20 mouse cellular contexts compared by ENCODE assay signal in genomic region chr17:12335115-12335514, GRCm38 (mm10). TPM values are rescaled to one million over a fixed set of nuclear protein-coding genes. Genes with fewer than 3 reads are reported as not detected.
"Had no signal": no experiment of that assay in that cellular context is flagged by ENCODE, and none has a peak within 500 bp of the region (broad histone marks: within the 10 kb centered on the region; RNA-seq: fewer than 3 reads in every experiment).

No protein-coding gene starts in this region.

- H3K4me1 ChIP-seq: liver, embryonic 13.5 days; midbrain, embryonic 12.5 days had no signal

- H3K4me2 ChIP-seq: liver, embryonic 13.5 days; lung, embryonic 14.5 days; midbrain, embryonic 12.5 days had no signal

- H3K27ac ChIP-seq: hindbrain, postnatal 0 days; layer of hippocampus, adult 2 months; left cerebral cortex, adult 2 months; liver, embryonic 13.5 days; macrophage; midbrain, embryonic 12.5 days; stomach, postnatal 0 days had no signal

- DNase-seq: kidney, adult 18-20 months; kidney, postnatal 25 days; layer of hippocampus, postnatal 36 days; liver, embryonic 13.5 days; lung, embryonic 14.5 days; thymus, adult 18-20 months; thymus, postnatal 25 days had no signal

- H3K9me3 ChIP-seq: liver, embryonic 13.5 days had no signal

- H3K9ac ChIP-seq: liver, embryonic 13.5 days; lung, embryonic 14.5 days; midbrain, embryonic 12.5 days had no signal

- ATAC-seq: hindbrain, postnatal 0 days; inflammation-experienced regulatory T-cells, adult 6 months; lung, postnatal 0 days; midbrain, embryonic 16.5 days had no signal

- H3K36me3 ChIP-seq: liver, embryonic 13.5 days; midbrain, embryonic 12.5 days had no signal

- H3K4me3 ChIP-seq: layer of hippocampus, adult 2 months; left cerebral cortex, adult 2 months; liver, embryonic 13.5 days; midbrain, embryonic 12.5 days had no signal

- H3K27me3 ChIP-seq: liver, embryonic 13.5 days; midbrain, embryonic 12.5 days had no signal

RNA-seq across cellular contexts. Expression of gene Plg, which starts 43.3 kb away (rescaled TPM):
- total RNA-seq: layer of hippocampus, adult 2 months; layer of hippocampus, postnatal 10 days; layer of hippocampus, postnatal 36 days; left cerebral cortex, postnatal 10 days had no signal
- polyA plus RNA-seq: hindbrain, postnatal 0 days; inflammation-experienced regulatory T-cells, adult 6 months; kidney, embryonic 14.5 days; macrophage; midbrain, embryonic 12.5 days; midbrain, embryonic 16.5 days; neural tube, embryonic 11.5 days had no signal
